ENCODE assay signal across 26 mouse cellular contexts in genomic region chr13:82439294-82439693, GRCm38 (mm10).
"Had no signal": no experiment of that assay in that cellular context is flagged by ENCODE, and none has a peak within 500 bp of the region (broad histone marks: within the 10 kb centered on the region; RNA-seq: fewer than 3 reads in every experiment).

No protein-coding gene starts in this region.

- H3K27me3 ChIP-seq: heart, embryonic 13.5 days; hindbrain, embryonic 12.5 days; intestine, embryonic 15.5 days; limb, embryonic 12.5 days; liver, embryonic 13.5 days; liver, embryonic 15.5 days had no signal

- H3K4me1 ChIP-seq: heart, embryonic 13.5 days; hindbrain, embryonic 10.5 days; hindbrain, embryonic 12.5 days; intestine, embryonic 15.5 days; limb, embryonic 10.5 days; limb, embryonic 12.5 days; liver, embryonic 13.5 days; liver, embryonic 15.5 days had no signal

- H3K36me3 ChIP-seq: heart, embryonic 13.5 days; hindbrain, embryonic 10.5 days; hindbrain, embryonic 12.5 days; intestine, embryonic 15.5 days; limb, embryonic 10.5 days; limb, embryonic 12.5 days; liver, embryonic 13.5 days; liver, embryonic 15.5 days had no signal

- H3K4me2 ChIP-seq: heart, embryonic 13.5 days; hindbrain, embryonic 12.5 days; hindbrain, embryonic 14.5 days; intestine, embryonic 15.5 days; limb, embryonic 12.5 days; liver, embryonic 11.5 days; liver, embryonic 13.5 days; liver, embryonic 15.5 days had no signal

- H3K9me3 ChIP-seq: heart, embryonic 13.5 days; hindbrain, embryonic 10.5 days; hindbrain, embryonic 12.5 days; intestine, embryonic 15.5 days; limb, embryonic 10.5 days; limb, embryonic 12.5 days; liver, embryonic 13.5 days; liver, embryonic 15.5 days had no signal

- DNase-seq: gastrocnemius, adult 2 months; gastrocnemius, postnatal 10 days; gastrocnemius, postnatal 25 days; kidney, adult 18-20 months; kidney, adult 8-10 months; kidney, postnatal 10 days; kidney, postnatal 25 days; kidney, postnatal 4 days; liver; liver, embryonic 13.5 days; liver, postnatal 0 days had no signal

- H3K27ac ChIP-seq: gastrocnemius, adult 2 months; heart, embryonic 13.5 days; hindbrain, embryonic 10.5 days; hindbrain, embryonic 12.5 days; hindbrain, embryonic 14.5 days; intestine, embryonic 15.5 days; layer of hippocampus, adult 2 months; left cerebral cortex, adult 2 months; limb, embryonic 10.5 days; limb, embryonic 12.5 days; liver, embryonic 13.5 days; liver, embryonic 15.5 days had no signal

- H3K9ac ChIP-seq: heart, embryonic 13.5 days; hindbrain, embryonic 12.5 days; hindbrain, embryonic 14.5 days; intestine, embryonic 15.5 days; limb, embryonic 12.5 days; liver, embryonic 13.5 days; liver, embryonic 15.5 days; liver, postnatal 0 days had no signal

- H3K4me3 ChIP-seq: gastrocnemius, adult 2 months; heart, embryonic 13.5 days; hindbrain, embryonic 10.5 days; hindbrain, embryonic 12.5 days; intestine, embryonic 15.5 days; layer of hippocampus, adult 2 months; left cerebral cortex, adult 2 months; limb, embryonic 10.5 days; limb, embryonic 12.5 days; liver, embryonic 13.5 days; liver, embryonic 15.5 days had no signal

- ATAC-seq: forebrain, embryonic 16.5 days; hindbrain, embryonic 16.5 days; inflammation-experienced regulatory T-cells, adult 6 months; intestine, embryonic 15.5 days; intestine, postnatal 0 days; liver, postnatal 0 days had no signal
